Mouse (Mus musculus) liver (tissue): Measurements from ENCODE around the gene Ube2dnl1.

Source experiments
- DNase-seq: peaks from one replicate; pipeline ENCODE4 v3.0.0-alpha.2; 2020; ENCODE audit warnings: mixed read lengths

Gene Ube2dnl1

GRCm38 (mm10) chrX:114904712-114905111 is at the start of gene Ube2dnl1:
Ube2dnl1 (plus strand) TSS chrX:114905012.
- no peak for DNase-seq

GRCm38 (mm10) chrX:114895489-114895888 is 9.3 kb upstream of the Ube2dnl1 start:
- no peak for DNase-seq

GRCm38 (mm10) chrX:114897506-114897905 is 7.3 kb upstream of the Ube2dnl1 start:
- DNase-seq = no peak

- no peak for DNase-seq
Observed at GRCm38 (mm10) chrX:114903391-114903790, 1.4 kb upstream of the Ube2dnl1 start.

- no peak for DNase-seq
Observed at GRCm38 (mm10) chrX:114907282-114907681, 2.5 kb downstream of the Ube2dnl1 start, which contains the start of gene Ube2dnl2. Ube2dnl2 (plus strand) TSS chrX:114907582.

GRCm38 (mm10) chrX:114955066-114955465 is 50.3 kb downstream of the Ube2dnl1 start:
- no peak for DNase-seq
